Mouse (Mus musculus) heart, embryonic 15.5 days (tissue): ENCODE measurements around the gene Rpa1. TPM values are rescaled to one million over a fixed set of nuclear protein-coding genes. Genes with fewer than 3 reads are reported as not detected.
A peak's percentile ranks its signal among the peaks of the same experiment; 100 is the strongest.
"Not testable (repeated sequence)": the region's sequence is repeated elsewhere in the genome, so short reads cannot be mapped to it uniquely, and the experiment has no call there.

Experiments
- ATAC-seq: fragments of 200-750 bp; cut with Nextera tagmentation; replicated peaks from 2 replicates; pipeline ENCODE4 v1.8.0; 2017; ENCODE audit warnings: low read depth, moderate TSS enrichment; ENCODE audit not compliant: insufficient number of reproducible peaks, insufficient read depth, low FRiP score
- H3K27ac ChIP-seq: fragments of 300-500 bp; sonication (generic); 2 replicates; pipeline ENCODE4 v1.5.1; 2015; ENCODE audit warnings: mild to moderate bottlenecking, inconsistent platforms
- H3K27me3 ChIP-seq: fragments of 300-500 bp; sonication (generic); 2 replicates; pipeline ENCODE4 v1.6.1; 2015; ENCODE audit warnings: inconsistent platforms
- H3K36me3 ChIP-seq: fragments of 300-500 bp; sonication (generic); 2 replicates; pipeline ENCODE4 v1.6.1; 2015; ENCODE audit warnings: mild to moderate bottlenecking, inconsistent platforms
- H3K4me1 ChIP-seq: fragments of 300-500 bp; sonication (generic); replicated peaks from 2 replicates; pipeline ENCODE4 v1.6.1; 2015; ENCODE audit warnings: inconsistent platforms
- H3K4me2 ChIP-seq: fragments of 300-500 bp; sonication (generic); 2 replicates; pipeline ENCODE4 v1.6.1; 2015; ENCODE audit warnings: inconsistent platforms, mild to moderate bottlenecking, moderate library complexity
- H3K4me3 ChIP-seq: fragments of 300-500 bp; sonication (generic); 2 replicates; pipeline ENCODE4 v1.5.1; 2015; ENCODE audit warnings: mild to moderate bottlenecking, inconsistent platforms
- H3K9ac ChIP-seq: fragments of 300-500 bp; sonication (generic); 2 replicates; pipeline ENCODE4 v1.6.1; 2015; ENCODE audit warnings: mild to moderate bottlenecking, inconsistent platforms
- H3K9me3 ChIP-seq: fragments of 300-500 bp; sonication (generic); replicated peaks from 2 replicates; pipeline ENCODE4 v1.6.1; 2016; ENCODE audit warnings: inconsistent platforms
- WGBS: fragments of 180-500 bp; shearing (Covaris S2); methylation state at CpG from one replicate; pipeline ENCODE4 v1.1.7; 2015; ENCODE audit warnings: mixed read lengths; 5-methylcytosine and 5-hydroxymethylcytosine counted together
- polyA plus RNA-seq: library from polyadenylated mRNA; unstranded; fragments of >200 nt; fragmentation: Nextera tagmentation; extraction: Ambion mirVana; gene quantifications from 2 replicates; pipeline ENCODE4 v1.2.1, GENCODE M21; 2015

Rpa1 gene
- 83.6 and 86.2 TPM in 2 replicates for polyA plus RNA-seq

DNA sequence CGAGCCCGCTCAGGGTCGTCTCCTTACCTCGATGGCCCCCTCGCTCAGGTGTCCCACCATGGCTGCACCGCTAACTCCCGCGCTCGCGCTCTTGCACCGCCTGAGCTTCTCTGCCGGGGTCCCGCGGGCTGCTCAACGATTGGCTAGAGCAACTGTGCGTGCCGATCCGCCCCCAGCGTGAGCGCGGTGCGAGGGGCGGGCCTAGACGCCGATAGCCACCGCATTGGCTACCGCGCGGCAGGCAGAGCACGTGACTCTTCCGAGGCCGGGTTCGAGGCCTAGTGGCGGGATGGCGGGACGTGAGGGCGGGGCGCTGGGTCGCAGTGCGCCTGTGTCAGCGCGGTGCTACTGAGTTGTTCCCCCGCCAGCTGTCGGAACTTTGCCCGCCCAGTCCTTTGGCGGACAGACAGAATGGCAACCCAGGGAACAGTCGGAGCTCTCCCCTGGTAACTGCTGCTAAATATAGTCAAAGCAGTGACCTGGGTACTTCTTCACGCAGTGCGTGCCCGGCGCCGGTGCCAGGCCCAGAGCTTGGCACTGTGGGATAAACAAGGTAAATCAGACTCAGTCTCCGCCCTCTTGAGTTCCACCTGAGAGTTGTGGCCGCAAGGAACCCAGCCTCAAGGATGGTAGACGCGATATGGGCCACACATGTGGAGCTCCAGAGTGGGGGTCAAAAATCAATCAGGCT, at the start of gene Rpa1, which contains the start of gene Smyd4:
Gene Rpa1, minus strand, starts transcription at position 126 of the 691 bp plus-strand sequence.
Gene Smyd4, plus strand, starts transcription at position 235 of the 691 bp plus-strand sequence.
- peak; percentile 99 for ATAC-seq
- Histone ChIP-seq H3K4me1 (peaks cover 25% of the 10 kb centered on the region), H3K4me2 (peak within 1 kb of the TSS; percentile 83), H3K27ac (peak within 1 kb of the TSS; percentile 92), H3K9ac (peak within 1 kb of the TSS; percentile 87), H3K27me3 (no peaks in the 10 kb centered on the region), H3K36me3 (0 out of 2 replicates have a peak, but pooled peaks cover under 1% of the 10 kb centered on the region), H3K4me3 (peak within 1 kb of the TSS; percentile 93), H3K9me3 (no peaks in the 10 kb centered on the region)
- WGBS = under 1% methylated on average over 56 of the region's 56 CpGs

DNA sequence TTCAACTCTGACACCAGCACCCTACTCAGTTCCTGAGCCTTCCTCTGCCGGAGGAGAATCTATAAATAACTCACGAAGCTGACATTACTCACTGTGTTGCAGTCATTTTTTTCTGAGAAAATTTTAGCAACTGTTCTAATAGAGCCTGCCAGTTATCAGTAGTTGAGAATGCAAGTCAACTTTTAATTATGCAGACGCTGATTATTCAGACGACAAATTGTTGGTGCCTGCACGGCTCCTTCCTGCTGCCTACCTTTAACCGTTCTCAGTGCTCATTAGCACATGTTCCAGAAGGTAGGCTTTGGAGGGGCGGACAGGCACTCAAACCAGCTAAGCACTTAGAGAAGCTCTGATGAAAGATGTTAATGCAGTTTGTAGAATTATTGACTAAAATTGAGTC, 49.3 kb upstream of the Rpa1 start:
- no peak for ATAC-seq
- Histone ChIP-seq H3K27me3 (no peaks in the 10 kb centered on the region), H3K4me2 (peak overlapping the region; percentile 36), H3K4me1 (peaks cover 6% of the 10 kb centered on the region), H3K4me3 (no peak overlapping the region), H3K9ac (no peak overlapping the region), H3K9me3 (no peaks in the 10 kb centered on the region), H3K27ac (0 out of 2 replicates have a peak overlapping the region, but pooled peaks have one; percentile 23), H3K36me3 (peaks cover 4% of the 10 kb centered on the region; the same call in 1 of the 2 replicates)
- 31% methylated on average over 7 of the region's 7 CpGs for whole genome bisulfite sequencing

DNA sequence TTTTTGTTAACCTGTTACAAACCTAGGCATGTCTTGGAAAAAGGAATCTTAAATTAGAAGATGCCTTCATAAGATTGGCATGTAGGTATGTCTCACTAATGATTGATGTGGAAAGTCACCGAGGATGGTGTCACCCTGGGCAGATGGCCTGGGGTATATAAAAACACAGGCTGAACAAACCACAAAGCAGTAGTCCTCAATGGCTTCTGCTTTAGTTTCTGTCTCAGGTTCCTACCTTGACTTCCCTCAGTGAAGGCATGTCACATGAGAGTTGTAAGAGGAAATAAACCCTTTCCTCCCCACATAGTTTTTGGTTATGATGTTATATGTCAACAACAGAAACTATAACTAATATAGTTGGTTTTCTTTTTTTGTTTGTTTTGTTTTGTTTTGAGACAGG, 47.5 kb upstream of the Rpa1 start:
- no peaks in the 10 kb centered on the region for H3K9me3 ChIP-seq
- H3K4me2 ChIP-seq = no peak overlapping the region
- peaks cover 4% of the 10 kb centered on the region for H3K4me1 ChIP-seq
- no peak overlapping the region for H3K9ac ChIP-seq
- H3K27me3 ChIP-seq = no peaks in the 10 kb centered on the region
- H3K36me3 ChIP-seq = peaks cover 7% of the 10 kb centered on the region; the same call in 1 of the 2 replicates
- 44% methylated on average over 1 of the region's 1 CpGs for WGBS
- no peak for ATAC-seq
- H3K27ac ChIP-seq = no peak overlapping the region
- no peak overlapping the region for H3K4me3 ChIP-seq

- not testable (repeated sequence) for H3K9ac ChIP-seq, H3K4me2 ChIP-seq, H3K4me3 ChIP-seq, H3K27me3 ChIP-seq, H3K36me3 ChIP-seq, H3K9me3 ChIP-seq, H3K4me1 ChIP-seq, H3K27ac ChIP-seq, ATAC-seq
- WGBS = 41% methylated on average over 3 of the region's 3 CpGs
Measured at GRCm38 (mm10) chr11:75383529-75383928, 35.4 kb upstream of the Rpa1 start.

DNA sequence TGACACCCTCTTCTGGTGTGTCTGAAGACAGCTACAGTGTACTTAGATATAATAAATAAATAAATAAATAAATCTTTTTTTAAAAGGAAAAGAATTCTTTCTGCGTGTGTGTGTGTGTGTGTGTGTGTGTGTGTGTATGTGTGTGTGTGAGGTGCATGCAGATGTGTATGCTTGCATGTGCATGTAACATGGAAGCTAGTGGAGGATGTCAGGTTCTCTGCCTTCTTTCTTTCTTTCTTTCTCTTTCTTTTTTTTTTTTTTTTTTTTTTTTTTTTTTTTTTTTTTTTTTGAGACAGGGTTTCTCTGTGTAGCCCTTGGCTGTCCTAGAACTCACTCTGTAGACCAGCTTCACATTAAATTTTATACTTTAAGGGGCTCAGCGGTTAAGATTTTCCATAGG, 30.7 kb upstream of the Rpa1 start:
- H3K4me1 ChIP-seq, H3K27ac ChIP-seq, H3K4me2 ChIP-seq, H3K27me3 ChIP-seq, H3K9ac ChIP-seq, H3K9me3 ChIP-seq, H3K36me3 ChIP-seq, ATAC-seq, H3K4me3 ChIP-seq: not testable (repeated sequence)
- 86% methylated on average over 2 of the region's 2 CpGs for WGBS

DNA sequence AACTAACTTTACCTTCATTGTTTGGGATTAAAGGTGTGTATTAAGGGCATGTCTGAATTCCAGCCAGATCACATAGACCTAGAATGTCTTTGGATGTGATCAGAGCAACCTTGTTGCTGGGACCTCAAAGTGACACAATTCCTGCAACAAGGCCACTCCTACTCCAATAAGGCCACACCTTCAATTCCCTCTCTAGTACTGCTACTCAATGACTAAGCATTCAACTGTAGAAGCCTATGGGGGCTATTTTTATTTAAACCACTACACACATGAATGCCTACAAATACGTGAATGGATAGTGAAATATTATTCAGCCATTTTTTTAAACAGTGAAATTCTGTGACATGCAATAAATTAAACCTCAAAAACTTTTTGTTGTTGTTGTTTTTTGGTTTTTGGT, 29.0 kb upstream of the Rpa1 start:
- no peak for ATAC-seq
- Histone ChIP-seq H3K36me3 (no peaks in the 10 kb centered on the region), H3K9ac (no peak overlapping the region)

GRCm38 (mm10) chr11:75355475-75355874, 7.4 kb upstream of the Rpa1 start:
- H3K4me2 ChIP-seq = no peak overlapping the region
- H3K36me3 ChIP-seq = 0 out of 2 replicates have a peak, but pooled peaks cover 5% of the 10 kb centered on the region
- no peak overlapping the region for H3K9ac ChIP-seq
- H3K9me3 ChIP-seq = no peaks in the 10 kb centered on the region
- no peak overlapping the region for H3K27ac ChIP-seq
- 84% methylated on average over 1 of the region's 1 CpGs for WGBS
- no peak for ATAC-seq
- H3K4me1 ChIP-seq = no peaks in the 10 kb centered on the region
- H3K27me3 ChIP-seq = no peaks in the 10 kb centered on the region
- no peak overlapping the region for H3K4me3 ChIP-seq

More for the DNA sequence above, 29.0 kb upstream of the Rpa1 start:
- no peak overlapping the region for H3K27ac ChIP-seq
- H3K4me1 ChIP-seq = no peaks in the 10 kb centered on the region
- H3K4me3 ChIP-seq = no peak overlapping the region
- no peaks in the 10 kb centered on the region for H3K27me3 ChIP-seq
- H3K9me3 ChIP-seq = no peaks in the 10 kb centered on the region
- H3K4me2 ChIP-seq = no peak overlapping the region
- 87% methylated on average over 1 of the region's 1 CpGs for WGBS

DNA sequence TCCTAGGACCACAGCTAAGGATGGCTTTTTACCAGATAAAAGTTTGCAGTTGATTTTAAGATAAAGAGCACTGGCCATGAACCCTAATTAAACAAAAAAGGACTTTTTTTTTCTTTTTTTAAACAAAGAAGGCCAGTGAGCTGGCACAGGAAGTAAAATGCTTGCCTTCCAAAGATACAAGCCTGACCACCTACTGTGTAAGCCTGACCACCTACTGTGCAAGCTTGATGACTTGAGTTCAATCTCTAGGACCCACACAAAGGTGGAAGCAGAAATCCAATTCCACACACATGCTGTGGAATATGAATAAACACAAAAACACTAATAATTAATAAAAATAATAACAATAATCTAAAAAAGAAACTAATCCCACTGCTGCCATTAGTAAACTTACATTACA, 3.1 kb upstream of the Rpa1 start:
- H3K27ac ChIP-seq = no peak overlapping the region
- H3K9ac ChIP-seq = no peak overlapping the region
- 0 out of 2 replicates have a peak, but pooled peaks cover 5% of the 10 kb centered on the region for H3K36me3 ChIP-seq
- no peaks in the 10 kb centered on the region for H3K9me3 ChIP-seq
- H3K4me2 ChIP-seq = no peak overlapping the region
- no peak for ATAC-seq
- no peaks in the 10 kb centered on the region for H3K27me3 ChIP-seq
- no peak overlapping the region for H3K4me3 ChIP-seq
- peaks cover 18% of the 10 kb centered on the region for H3K4me1 ChIP-seq

GRCm38 (mm10) chr11:75348890-75349261, 752 bp upstream of the Rpa1 start:
- no peak for ATAC-seq
- WGBS = 41% methylated on average over 10 of the region's 10 CpGs
- H3K9ac ChIP-seq = peak overlapping the region; percentile 87

DNA sequence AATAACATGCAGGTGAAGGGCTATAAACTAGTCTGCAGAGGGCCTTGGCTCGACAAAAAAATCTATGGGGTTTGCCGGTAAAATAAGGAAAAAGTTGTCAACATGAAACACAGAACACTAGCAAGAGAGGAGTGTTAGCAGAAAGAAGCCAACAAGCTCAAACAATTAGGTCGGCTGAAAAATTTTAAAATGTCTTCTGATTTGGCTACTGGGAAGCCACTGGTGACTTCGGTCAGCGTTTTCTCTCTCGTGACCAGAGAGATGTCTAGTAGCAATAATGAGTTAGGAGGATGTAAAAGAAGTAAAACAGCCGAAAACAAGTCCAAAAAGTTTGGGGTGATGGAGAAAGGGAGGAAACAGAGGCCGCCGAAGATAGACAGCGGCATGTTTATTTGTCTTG, 528 bp downstream of the Rpa1 start:
- Histone ChIP-seq H3K4me2 (peak overlapping the region; percentile 83), H3K36me3 (no peaks in the 10 kb centered on the region), H3K9me3 (no peaks in the 10 kb centered on the region), H3K9ac (peak overlapping the region; percentile 87), H3K4me3 (peak overlapping the region; percentile 93), H3K4me1 (peaks cover 25% of the 10 kb centered on the region), H3K27me3 (no peaks in the 10 kb centered on the region), H3K27ac (peak overlapping the region; percentile 92)
- 1% methylated on average over 10 of the region's 10 CpGs for WGBS
- ATAC-seq = no peak

More at GRCm38 (mm10) chr11:75348890-75349261, 752 bp upstream of the Rpa1 start:
- Histone ChIP-seq H3K4me1 (peaks cover 22% of the 10 kb centered on the region), H3K4me2 (peak overlapping the region; percentile 83), H3K36me3 (0 out of 2 replicates have a peak, but pooled peaks cover 5% of the 10 kb centered on the region), H3K27me3 (no peaks in the 10 kb centered on the region), H3K9me3 (no peaks in the 10 kb centered on the region), H3K27ac (peak overlapping the region; percentile 92), H3K4me3 (peak overlapping the region; percentile 93)

- H3K27ac ChIP-seq = no peak overlapping the region
- H3K4me2 ChIP-seq = peak overlapping the region; percentile 83
- WGBS = 37% methylated on average over 10 of the region's 10 CpGs
- H3K9me3 ChIP-seq = no peaks in the 10 kb centered on the region
- H3K4me1 ChIP-seq = peaks cover 25% of the 10 kb centered on the region
- peak overlapping the region; percentile 87 for H3K9ac ChIP-seq
- peak overlapping the region; percentile 93 for H3K4me3 ChIP-seq
- no peak for ATAC-seq
- H3K27me3 ChIP-seq = no peaks in the 10 kb centered on the region
- H3K36me3 ChIP-seq = no peaks in the 10 kb centered on the region
Measured at GRCm38 (mm10) chr11:75347188-75347585, 937 bp downstream of the Rpa1 start.
